Mouse (Mus musculus) ES-E14 (cell line): ENCODE measurements around the gene Cd3g.

Experiments used
- CHD2 ChIP-seq: IDR thresholded peaks from 2 replicates; pipeline ENCODE4 v1.6.1; 2014; ENCODE audit warnings: mild to moderate bottlenecking, low read depth, low read length, inconsistent platforms
- HCFC1 ChIP-seq: IDR thresholded peaks from 2 replicates; pipeline ENCODE4 v1.6.1; 2012; ENCODE audit warnings: low read length, inconsistent platforms, borderline replicate concordance; ENCODE audit not compliant: insufficient read depth
- MAFK ChIP-seq: IDR thresholded peaks from 2 replicates; pipeline ENCODE4 v1.6.1; 2014; ENCODE audit warnings: mild to moderate bottlenecking, low read depth, low read length, inconsistent platforms; ENCODE audit not compliant: insufficient read depth
- ZC3H11A ChIP-seq: IDR thresholded peaks from 2 replicates; pipeline ENCODE4 v1.6.1; 2012; ENCODE audit warnings: low read depth, mild to moderate bottlenecking, inconsistent platforms, low read length, borderline replicate concordance
- ZNF384 ChIP-seq: IDR thresholded peaks from 2 replicates; pipeline ENCODE4 v1.6.1; 2012; ENCODE audit warnings: low read depth, low read length, inconsistent platforms

GRCm38 (mm10) chr9:44982531-44982930 lies 2.3 kb upstream of the Cd3g start:
- no peak for TF ChIP-seq CHD2
- no peak for TF ChIP-seq ZNF384
- no peak for TF ChIP-seq ZC3H11A
- TF ChIP-seq MAFK = no peak
- no peak for TF ChIP-seq HCFC1
